Mouse (Mus musculus) midbrain, embryonic 14.5 days (tissue): Measurements from ENCODE around the gene Brms1. TPM values are rescaled to one million over a fixed set of nuclear protein-coding genes. Genes with fewer than 3 reads are reported as not detected.

ENCODE experiments used
- ATAC-seq: fragments of 200-750 bp; cut with Nextera tagmentation; 2 replicates; pipeline ENCODE4 v1.8.0; 2017; ENCODE audit warnings: moderate number of reproducible peaks, moderate library complexity; ENCODE audit not compliant: low FRiP score, low TSS enrichment
- DNase-seq: peaks from one replicate; pipeline ENCODE4 v3.0.0-alpha.2; 2015
- H3K27ac ChIP-seq: fragments of 300-500 bp; sonication (generic); replicated peaks from 2 replicates; pipeline ENCODE4 v1.5.1; 2014; ENCODE audit warnings: mild to moderate bottlenecking, low read depth, low read length, moderate library complexity
- H3K27me3 ChIP-seq: fragments of 300-500 bp; sonication (generic); 2 replicates; pipeline ENCODE4 v1.6.1; 2014; ENCODE audit warnings: low read length, control low read depth, mixed read lengths; ENCODE audit not compliant: control insufficient read depth, insufficient read depth
- H3K36me3 ChIP-seq: fragments of 300-500 bp; sonication (generic); 2 replicates; pipeline ENCODE4 v1.6.1; 2014; ENCODE audit warnings: low read length, control low read depth; ENCODE audit not compliant: control insufficient read depth, insufficient read depth
- H3K4me1 ChIP-seq: fragments of 300-500 bp; sonication (generic); 2 replicates; pipeline ENCODE4 v1.6.1; 2014; ENCODE audit warnings: mild to moderate bottlenecking, antibody characterized with exemption, low read length, control low read depth; ENCODE audit not compliant: control insufficient read depth, insufficient read depth
- H3K4me2 ChIP-seq: fragments of 300-500 bp; sonication (generic); 2 replicates; pipeline ENCODE4 v1.6.1; 2014; ENCODE audit warnings: mild to moderate bottlenecking, low read length, moderate library complexity
- H3K4me3 ChIP-seq: fragments of 300-500 bp; sonication (generic); replicated peaks from 2 replicates; pipeline ENCODE4 v1.5.1; 2014; ENCODE audit warnings: low read depth, low read length
- H3K9ac ChIP-seq: fragments of 300-500 bp; sonication (generic); replicated peaks from 2 replicates; pipeline ENCODE4 v1.6.1; 2014; ENCODE audit warnings: mild to moderate bottlenecking, low read length, moderate library complexity
- H3K9me3 ChIP-seq: fragments of 300-500 bp; sonication (generic); 2 replicates; pipeline ENCODE4 v1.6.1; 2016; ENCODE audit warnings: low read length, control low read depth, mixed read lengths; ENCODE audit not compliant: control insufficient read depth
- WGBS: fragments of 180-500 bp; shearing (Covaris S2); extraction: QIAGEN DNeasy Blood & Tissue Kit; methylation state at CpG from one replicate; pipeline ENCODE4 v1.1.7; 2014; 5-methylcytosine and 5-hydroxymethylcytosine counted together
- polyA plus RNA-seq: library from polyadenylated mRNA; unstranded; fragments of >200 nt; fragmentation: Nextera tagmentation; extraction: Ambion mirVana; gene quantifications from 2 replicates; pipeline ENCODE4 v1.2.1, GENCODE M21; 2014

The Brms1 gene
- polyA plus RNA-seq, 1 experiment from 2014 or later = 39.0 TPM

DNA sequence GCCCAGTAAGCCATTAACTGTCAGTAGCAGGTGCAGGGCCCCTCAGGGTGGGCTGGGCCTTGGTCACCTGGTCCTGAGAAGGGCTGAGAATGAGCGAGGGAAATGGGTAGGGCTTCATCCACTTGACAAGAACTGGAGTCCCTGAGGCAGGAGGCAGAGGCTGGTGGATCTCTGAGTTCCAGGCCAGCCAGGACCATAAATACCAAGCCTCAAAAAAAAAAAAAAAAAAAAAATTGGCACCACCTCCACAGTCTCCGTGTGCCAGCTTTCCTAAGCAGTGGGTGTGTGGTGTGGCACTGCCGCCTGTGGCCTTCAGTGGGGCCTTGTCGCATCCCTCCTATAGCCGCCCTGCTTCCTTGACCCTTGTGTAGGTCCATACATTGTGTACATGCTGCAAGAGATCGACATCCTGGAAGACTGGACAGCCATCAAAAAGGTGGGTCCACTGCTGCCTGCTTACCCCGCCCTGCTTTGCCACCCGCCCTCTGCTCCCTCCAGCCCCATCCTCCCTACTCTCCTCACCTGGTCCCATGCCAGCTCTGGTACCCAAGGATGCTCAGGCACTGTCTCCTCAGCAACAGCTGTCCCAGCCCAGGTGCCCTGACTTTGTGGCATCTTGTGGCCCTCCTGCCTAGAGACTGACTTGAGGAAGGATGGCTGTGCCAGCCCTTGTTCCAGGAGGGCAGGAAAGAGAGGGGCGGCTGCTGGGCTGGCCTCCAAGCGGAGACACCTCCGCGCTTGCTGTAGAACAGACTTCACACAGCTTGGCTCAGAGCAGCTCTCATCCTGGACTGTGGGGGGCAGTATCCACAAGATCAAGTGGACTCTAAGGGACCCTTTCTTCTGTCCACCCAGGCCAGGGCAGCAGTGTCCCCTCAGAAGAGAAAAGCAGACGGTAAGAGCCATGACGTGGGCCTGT is 7.2 kb downstream of the Brms1 start:
- Histone ChIP-seq H3K4me3 (no peak overlapping the region), H3K27ac (no peak overlapping the region), H3K9ac (no peak overlapping the region), H3K27me3 (peaks cover 37% of the 10 kb centered on the region), H3K4me2 (no peak overlapping the region), H3K4me1 (0 out of 2 replicates have a peak, but pooled peaks cover 4% of the 10 kb centered on the region), H3K36me3 (peaks cover 48% of the 10 kb centered on the region), H3K9me3 (no peaks in the 10 kb centered on the region)
- no peak for ATAC-seq
- no peak for DNase-seq
- WGBS = 82% methylated on average over 14 of the region's 14 CpGs

DNA sequence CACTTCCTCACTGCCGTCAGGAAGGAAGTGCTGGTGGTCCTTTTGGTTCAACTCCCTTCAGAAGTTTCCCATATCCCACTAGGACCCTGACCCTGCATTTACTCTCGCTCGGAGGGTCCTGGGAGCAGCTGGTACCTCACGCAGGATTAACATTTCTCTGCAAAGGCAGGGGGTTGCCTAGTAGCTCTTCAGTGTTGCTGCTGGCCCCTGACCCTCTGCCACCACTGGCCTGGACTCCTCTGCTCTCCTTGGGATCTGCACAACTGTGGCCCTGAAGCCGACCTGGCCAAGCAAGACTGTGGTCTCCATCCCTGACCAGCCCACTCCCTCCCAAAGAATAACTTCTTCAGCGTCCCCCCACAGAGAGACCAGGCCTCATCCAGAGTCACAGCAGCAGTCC is 8.2 kb downstream of the Brms1 start:
- Histone ChIP-seq H3K9ac (no peak overlapping the region), H3K4me3 (no peak overlapping the region), H3K4me1 (0 out of 2 replicates have a peak, but pooled peaks cover 4% of the 10 kb centered on the region), H3K9me3 (no peaks in the 10 kb centered on the region), H3K27me3 (peaks cover 37% of the 10 kb centered on the region), H3K36me3 (peaks cover 44% of the 10 kb centered on the region), H3K27ac (no peak overlapping the region), H3K4me2 (no peak overlapping the region)
- DNase-seq (no peak), ATAC-seq (no peak)
- WGBS = 40% methylated on average over 6 of the region's 6 CpGs

DNA sequence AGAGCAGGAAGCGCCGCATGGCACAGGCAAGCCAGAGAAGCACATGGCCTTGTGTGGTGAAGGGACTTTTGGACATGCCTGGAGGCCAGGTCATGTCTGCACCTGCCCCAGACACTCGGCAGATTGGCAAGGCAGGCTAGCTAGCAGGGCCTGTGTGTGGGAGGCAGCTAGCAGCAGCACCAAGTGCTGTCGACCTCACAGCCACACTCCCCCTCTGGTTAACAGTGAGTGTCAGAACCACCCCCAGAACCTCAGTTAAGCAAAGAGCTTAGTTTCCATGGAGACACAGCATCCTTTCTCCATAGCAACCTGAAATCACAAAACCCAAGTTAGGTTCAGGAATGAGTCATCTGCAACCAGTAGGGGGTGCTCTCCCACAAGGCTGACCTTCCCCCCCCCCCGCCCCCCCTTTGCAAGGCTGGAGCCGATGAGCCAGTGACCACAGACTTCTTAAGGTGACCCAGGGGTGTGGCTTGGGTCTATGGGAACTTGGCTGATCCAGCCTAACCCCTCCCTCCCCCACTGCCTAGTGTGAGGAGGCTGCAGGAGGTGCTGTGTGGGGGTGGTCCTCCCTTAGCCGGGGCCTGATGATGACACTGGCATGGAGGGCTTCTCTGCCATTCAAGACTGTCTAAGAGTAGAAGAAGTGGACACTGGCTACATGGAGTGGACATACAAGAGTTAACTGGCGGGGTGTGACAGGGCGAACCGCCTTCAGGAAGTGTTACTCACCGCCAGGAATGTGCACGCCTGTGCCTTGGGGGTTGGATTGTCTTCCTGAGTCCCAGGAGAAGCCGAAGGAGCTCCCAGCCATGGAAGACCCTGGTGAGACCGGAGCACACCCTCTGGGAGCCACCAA is 9.1 kb downstream of the Brms1 start, which contains the start of gene Rin1:
Gene Rin1 (plus strand): TSS at position 435 of the 859 bp plus-strand sequence.
- Histone ChIP-seq H3K27me3 (peaks cover 37% of the 10 kb centered on the region), H3K9ac (0 out of 2 replicates have a peak within 1 kb of the TSS, but pooled peaks have one; percentile 9), H3K4me1 (0 out of 2 replicates have a peak, but pooled peaks cover 4% of the 10 kb centered on the region), H3K9me3 (no peaks in the 10 kb centered on the region), H3K27ac (no peak within 1 kb of the TSS), H3K36me3 (peaks cover 42% of the 10 kb centered on the region), H3K4me2 (no peak within 1 kb of the TSS), H3K4me3 (no peak within 1 kb of the TSS)
- DNase-seq = peak; percentile 76
- 12% methylated on average over 14 of the region's 14 CpGs for WGBS
- no peak for ATAC-seq

DNA sequence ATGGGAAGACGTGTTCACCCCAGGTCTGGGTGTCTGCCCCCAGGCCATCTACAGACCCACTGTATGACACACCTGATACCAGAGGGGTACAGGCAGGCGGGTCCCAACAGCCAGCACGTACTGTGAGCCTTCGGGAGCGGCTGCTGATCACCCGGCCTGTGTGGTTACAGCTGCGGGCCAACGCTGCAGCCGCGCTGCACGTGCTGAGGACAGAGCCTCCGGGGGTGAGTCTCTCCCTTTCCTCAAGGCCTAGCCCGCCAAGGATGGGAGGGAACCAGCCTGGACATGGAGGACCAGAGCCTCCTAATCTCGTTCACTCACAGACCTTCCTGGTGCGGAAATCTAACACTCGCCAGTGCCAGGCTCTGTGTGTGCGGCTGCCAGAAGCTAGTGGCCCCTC is 9.9 kb downstream of the Brms1 start:
- H3K4me2 ChIP-seq = no peak overlapping the region
- H3K4me1 ChIP-seq = 0 out of 2 replicates have a peak, but pooled peaks cover 4% of the 10 kb centered on the region
- H3K9ac ChIP-seq = 0 out of 2 replicates have a peak overlapping the region, but pooled peaks have one; percentile 9
- H3K27me3 ChIP-seq = peaks cover 37% of the 10 kb centered on the region
- H3K9me3 ChIP-seq = no peaks in the 10 kb centered on the region
- H3K36me3 ChIP-seq = peaks cover 35% of the 10 kb centered on the region
- H3K27ac ChIP-seq = no peak overlapping the region
- DNase-seq (no peak), ATAC-seq (no peak)
- WGBS = 6% methylated on average over 17 of the region's 17 CpGs
- no peak overlapping the region for H3K4me3 ChIP-seq

DNA sequence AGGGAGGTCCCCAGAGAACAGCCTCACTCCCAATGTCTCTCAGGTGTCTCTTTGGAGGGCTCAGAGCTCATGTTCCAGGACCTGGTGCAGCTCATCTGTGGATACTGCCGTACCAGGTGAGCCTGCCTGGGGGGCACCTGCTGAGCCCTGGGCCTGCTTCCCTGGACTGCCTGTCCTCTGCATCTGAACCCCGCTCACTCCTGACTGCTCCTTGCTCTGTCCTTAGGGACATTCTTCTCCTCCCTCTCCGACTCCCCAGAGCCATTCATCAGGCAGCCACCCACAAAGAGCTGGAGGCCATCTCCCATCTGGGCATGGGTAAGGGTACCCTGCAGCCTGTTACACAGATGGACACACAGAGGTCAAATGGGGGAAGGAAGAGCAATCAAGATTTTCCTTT is 10.4 kb downstream of the Brms1 start:
- Histone ChIP-seq H3K36me3 (peaks cover 30% of the 10 kb centered on the region), H3K4me3 (no peak overlapping the region), H3K27me3 (peaks cover 37% of the 10 kb centered on the region), H3K9ac (0 out of 2 replicates have a peak overlapping the region, but pooled peaks have one; percentile 9), H3K4me2 (no peak overlapping the region), H3K4me1 (0 out of 2 replicates have a peak, but pooled peaks cover 4% of the 10 kb centered on the region), H3K9me3 (no peaks in the 10 kb centered on the region), H3K27ac (no peak overlapping the region)
- DNase-seq (no peak), ATAC-seq (no peak)
- whole genome bisulfite sequencing = 30% methylated on average over 3 of the region's 3 CpGs

DNA sequence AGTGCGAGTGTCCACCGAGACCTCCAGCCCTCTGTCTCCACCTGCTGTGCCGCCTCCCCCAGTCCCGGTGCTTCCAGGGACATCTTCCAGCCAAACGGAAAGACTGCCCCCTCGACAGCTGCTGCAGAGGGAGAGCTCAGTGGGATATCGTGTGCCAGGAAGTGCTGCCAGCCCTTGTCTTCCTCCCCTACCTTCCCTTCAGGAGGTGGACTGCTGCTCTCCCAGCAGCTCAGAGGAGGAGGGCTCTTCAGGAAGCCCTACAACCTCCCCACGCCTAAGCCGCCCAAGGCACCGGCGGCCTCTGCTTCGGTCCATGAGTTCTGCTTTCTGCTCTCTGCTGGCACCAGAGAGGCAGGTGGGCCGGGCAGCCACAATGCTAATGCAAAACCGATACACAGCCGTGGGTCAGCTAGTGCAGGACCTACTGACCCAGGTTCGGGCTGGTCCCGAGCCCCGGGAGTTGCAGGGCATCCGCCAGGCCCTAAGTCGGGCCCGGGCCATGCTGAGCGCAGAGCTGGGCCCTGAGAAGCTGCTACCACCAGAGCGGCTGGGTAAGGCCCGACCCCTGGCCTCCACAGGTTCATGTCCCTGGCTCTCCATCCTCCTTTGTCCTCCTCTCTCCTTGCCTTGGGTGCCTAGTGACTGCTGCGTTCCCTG is 11.1 kb downstream of the Brms1 start:
- H3K27me3 ChIP-seq = peaks cover 37% of the 10 kb centered on the region
- DNase-seq = no peak
- H3K27ac ChIP-seq = no peak overlapping the region
- H3K9me3 ChIP-seq = no peaks in the 10 kb centered on the region
- H3K36me3 ChIP-seq = peaks cover 22% of the 10 kb centered on the region
- H3K4me1 ChIP-seq = 0 out of 2 replicates have a peak, but pooled peaks cover 4% of the 10 kb centered on the region
- 27% methylated on average over 25 of the region's 25 CpGs for WGBS
- ATAC-seq = no peak
- H3K9ac ChIP-seq = no peak overlapping the region
- H3K4me2 ChIP-seq = no peak overlapping the region
- H3K4me3 ChIP-seq = no peak overlapping the region

DNA sequence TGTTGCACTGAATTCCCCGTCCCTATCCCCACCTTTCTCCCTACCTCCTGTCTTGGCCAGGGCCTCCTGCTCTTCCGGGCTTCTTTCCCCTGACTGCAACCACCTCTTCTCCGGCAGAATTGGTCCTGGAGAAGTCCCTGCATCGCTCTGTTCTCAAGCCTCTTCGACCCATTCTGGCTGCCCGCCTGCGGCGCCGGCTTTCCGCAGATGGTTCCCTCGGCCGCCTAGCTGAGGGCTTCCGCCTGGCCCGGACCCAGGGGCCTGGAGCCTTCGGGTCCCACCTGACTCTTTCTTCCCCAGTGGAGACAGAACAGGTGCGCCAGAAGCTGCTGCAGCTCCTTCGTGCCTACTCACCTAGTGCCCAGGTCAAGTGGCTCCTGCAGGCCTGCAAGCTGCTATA is 11.7 kb downstream of the Brms1 start:
- H3K27me3 ChIP-seq = peaks cover 37% of the 10 kb centered on the region
- WGBS = 59% methylated on average over 17 of the region's 17 CpGs
- H3K4me3 ChIP-seq = no peak overlapping the region

DNA sequence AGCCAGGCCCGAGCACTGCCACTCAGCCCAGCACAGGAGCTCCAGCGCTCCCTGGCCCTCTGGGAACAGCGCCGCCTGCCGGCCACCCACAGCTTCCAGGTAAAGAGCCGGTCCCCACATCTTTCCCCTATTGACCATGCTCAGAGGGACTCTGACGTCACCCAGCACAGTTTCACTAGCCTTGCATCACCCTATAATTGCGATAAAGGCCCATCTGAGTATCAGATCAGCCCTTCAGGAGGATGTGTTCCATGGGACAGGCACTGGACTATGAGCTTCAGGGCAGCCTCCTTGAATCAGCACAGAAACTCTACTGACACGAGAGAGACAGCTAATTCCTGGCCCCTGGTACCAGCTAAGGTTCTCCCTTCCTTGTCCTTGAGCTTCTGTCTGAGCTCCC is 12.8 kb downstream of the Brms1 start:
- DNase-seq (peak; percentile 56), ATAC-seq (no peak)
- Histone ChIP-seq H3K4me3 (no peak overlapping the region), H3K27ac (no peak overlapping the region), H3K4me2 (no peak overlapping the region), H3K27me3 (peaks cover 37% of the 10 kb centered on the region), H3K4me1 (0 out of 2 replicates have a peak, but pooled peaks cover 6% of the 10 kb centered on the region), H3K9ac (no peak overlapping the region), H3K36me3 (peaks cover 8% of the 10 kb centered on the region), H3K9me3 (no peaks in the 10 kb centered on the region)
- 25% methylated on average over 9 of the region's 9 CpGs for WGBS

More for the DNA sequence above, 11.7 kb downstream of the Brms1 start:
- Histone ChIP-seq H3K9me3 (no peaks in the 10 kb centered on the region), H3K27ac (no peak overlapping the region), H3K4me2 (no peak overlapping the region), H3K4me1 (0 out of 2 replicates have a peak, but pooled peaks cover 4% of the 10 kb centered on the region), H3K9ac (no peak overlapping the region), H3K36me3 (peaks cover 18% of the 10 kb centered on the region)
- no peak for DNase-seq
- ATAC-seq = no peak
